Mouse (Mus musculus): ENCODE data around the gene Sptbn4. TPM values are rescaled to one million over a fixed set of nuclear protein-coding genes. Genes with fewer than 3 reads are reported as not detected.

The Sptbn4 gene
- polyA plus RNA-seq, 1 experiment = 0.09 TPM

GRCm38 (mm10) chr7:27474490-27474954 lies 27.0 kb upstream of the Sptbn4 start:
- TF ChIP-seq POLR2A (IDR thresholded peaks at IDR 0.05; ENCODE audit: low read depth, low read length) = no peak
- peak; percentile 73 for TF ChIP-seq CTCF (conservative IDR thresholded peaks at IDR 0.05; ENCODE audit: insufficient read depth, insufficient read length, low read depth, low read length)
- Histone ChIP-seq H3K4me1 (ENCODE audit: control insufficient read depth, insufficient read depth, low read length) (peaks cover 26% of the 10 kb centered on the region; the same call in 1 of the 2 replicates), H3K36me3 (ENCODE audit: control insufficient read depth, insufficient read depth, low read length) (no peaks in the 10 kb centered on the region), H3K4me3 (ENCODE audit: insufficient read depth, low read depth, low read length) (peak overlapping the region; percentile 93), H3K27me3 (replicated peaks; ENCODE audit: control insufficient read depth, insufficient read depth, low read length) (no peaks in the 10 kb centered on the region), H3K27ac (ENCODE audit: insufficient read depth, low read depth, low read length) (peak overlapping the region; percentile 91)
- under 1% methylated on average over 23 of the region's 23 CpGs for WGBS
- DNase-seq = peak; percentile 100

- under 1% methylated on average over 34 of the region's 34 CpGs for WGBS
- Histone ChIP-seq H3K4me3 (ENCODE audit: insufficient read depth, low read depth, low read length) (peak overlapping the region; percentile 93), H3K27ac (ENCODE audit: insufficient read depth, low read depth, low read length) (peak overlapping the region; percentile 91), H3K27me3 (replicated peaks; ENCODE audit: control insufficient read depth, insufficient read depth, low read length) (no peaks in the 10 kb centered on the region), H3K4me1 (ENCODE audit: control insufficient read depth, insufficient read depth, low read length) (peaks cover 21% of the 10 kb centered on the region; the same call in 1 of the 2 replicates), H3K36me3 (ENCODE audit: control insufficient read depth, insufficient read depth, low read length) (no peaks in the 10 kb centered on the region)
- TF ChIP-seq POLR2A (IDR thresholded peaks at IDR 0.05; ENCODE audit: low read depth, low read length) (no peak), CTCF (conservative IDR thresholded peaks at IDR 0.05; ENCODE audit: insufficient read depth, insufficient read length, low read depth, low read length) (no peak)
- DNase-seq = no peak
Measured at GRCm38 (mm10) chr7:27473835-27474489, 26.5 kb upstream of the Sptbn4 start.

- peak within 1 kb of the TSS; percentile 93 for H3K27ac ChIP-seq (ENCODE audit: insufficient read depth, low read depth, low read length)
- no peak for TF ChIP-seq CTCF (conservative IDR thresholded peaks at IDR 0.05; ENCODE audit: insufficient read depth, insufficient read length, low read depth, low read length)
- TF ChIP-seq POLR2A (IDR thresholded peaks at IDR 0.05; ENCODE audit: low read depth, low read length) = peak; percentile 42
- H3K36me3 ChIP-seq (ENCODE audit: control insufficient read depth, insufficient read depth, low read length) = no peaks in the 10 kb centered on the region
Measured at GRCm38 (mm10) chr7:27473156-27473834, 25.8 kb upstream of the Sptbn4 start, which contains the start of gene Sertad3. Gene Sertad3 (plus strand): TSS chr7:27473768.

GRCm38 (mm10) chr7:27472596-27472995 lies 25.1 kb upstream of the Sptbn4 start:
- Histone ChIP-seq H3K4me1 (ENCODE audit: control insufficient read depth, insufficient read depth, low read length) (peaks cover 15% of the 10 kb centered on the region; the same call in 1 of the 2 replicates), H3K27me3 (replicated peaks; ENCODE audit: control insufficient read depth, insufficient read depth, low read length) (no peaks in the 10 kb centered on the region), H3K4me3 (ENCODE audit: insufficient read depth, low read depth, low read length) (peak overlapping the region; percentile 44), H3K36me3 (ENCODE audit: control insufficient read depth, insufficient read depth, low read length) (no peaks in the 10 kb centered on the region), H3K27ac (ENCODE audit: insufficient read depth, low read depth, low read length) (peak overlapping the region; percentile 58)
- DNase-seq = no peak
- no peak for TF ChIP-seq CTCF (conservative IDR thresholded peaks at IDR 0.05; ENCODE audit: insufficient read depth, insufficient read length, low read depth, low read length)
- TF ChIP-seq POLR2A (IDR thresholded peaks at IDR 0.05; ENCODE audit: low read depth, low read length) = no peak
- WGBS = 30% methylated on average over 7 of the region's 7 CpGs

More at GRCm38 (mm10) chr7:27473156-27473834, 25.8 kb upstream of the Sptbn4 start, which contains the start of gene Sertad3:
- H3K27me3 ChIP-seq (replicated peaks; ENCODE audit: control insufficient read depth, insufficient read depth, low read length) = no peaks in the 10 kb centered on the region
- peaks cover 20% of the 10 kb centered on the region; the same call in 1 of the 2 replicates for H3K4me1 ChIP-seq (ENCODE audit: control insufficient read depth, insufficient read depth, low read length)
- H3K4me3 ChIP-seq (ENCODE audit: insufficient read depth, low read depth, low read length) = peak within 1 kb of the TSS; percentile 93
- DNase-seq = peak; percentile 100
- WGBS = under 1% methylated on average over 35 of the region's 36 CpGs

GRCm38 (mm10) chr7:27471390-27472120 lies 24.1 kb upstream of the Sptbn4 start:
- no peak overlapping the region for H3K4me3 ChIP-seq (ENCODE audit: insufficient read depth, low read depth, low read length)
- no peaks in the 10 kb centered on the region for H3K27me3 ChIP-seq (replicated peaks; ENCODE audit: control insufficient read depth, insufficient read depth, low read length)
- peaks cover 14% of the 10 kb centered on the region; the same call in 1 of the 2 replicates for H3K4me1 ChIP-seq (ENCODE audit: control insufficient read depth, insufficient read depth, low read length)
- no peak for TF ChIP-seq CTCF (conservative IDR thresholded peaks at IDR 0.05; ENCODE audit: insufficient read depth, insufficient read length, low read depth, low read length)
- no peak for TF ChIP-seq POLR2A (IDR thresholded peaks at IDR 0.05; ENCODE audit: low read depth, low read length)
- H3K27ac ChIP-seq (ENCODE audit: insufficient read depth, low read depth, low read length) = no peak overlapping the region
- WGBS = 82% methylated on average over 11 of the region's 11 CpGs
- H3K36me3 ChIP-seq (ENCODE audit: control insufficient read depth, insufficient read depth, low read length) = no peaks in the 10 kb centered on the region
- DNase-seq = peak; percentile 60

GRCm38 (mm10) chr7:27467648-27468047 lies 20.2 kb upstream of the Sptbn4 start:
- no peak for DNase-seq
- WGBS = 32% methylated on average over 4 of the region's 4 CpGs

More at GRCm38 (mm10) chr7:27467648-27468047, 20.2 kb upstream of the Sptbn4 start:
- H3K27me3 ChIP-seq (replicated peaks; ENCODE audit: control insufficient read depth, insufficient read depth, low read length) = no peaks in the 10 kb centered on the region
- no peak overlapping the region for H3K27ac ChIP-seq (ENCODE audit: insufficient read depth, low read depth, low read length)
- H3K4me1 ChIP-seq (ENCODE audit: control insufficient read depth, insufficient read depth, low read length) = peaks cover 2% of the 10 kb centered on the region; the same call in 1 of the 2 replicates
- H3K36me3 ChIP-seq (ENCODE audit: control insufficient read depth, insufficient read depth, low read length) = no peaks in the 10 kb centered on the region
- no peak for TF ChIP-seq CTCF (conservative IDR thresholded peaks at IDR 0.05; ENCODE audit: insufficient read depth, insufficient read length, low read depth, low read length)
- TF ChIP-seq POLR2A (IDR thresholded peaks at IDR 0.05; ENCODE audit: low read depth, low read length) = no peak
- no peak overlapping the region for H3K4me3 ChIP-seq (ENCODE audit: insufficient read depth, low read depth, low read length)
